Mouse (Mus musculus): ENCODE results near the gene Ccdc27.

The Ccdc27 gene

DNA sequence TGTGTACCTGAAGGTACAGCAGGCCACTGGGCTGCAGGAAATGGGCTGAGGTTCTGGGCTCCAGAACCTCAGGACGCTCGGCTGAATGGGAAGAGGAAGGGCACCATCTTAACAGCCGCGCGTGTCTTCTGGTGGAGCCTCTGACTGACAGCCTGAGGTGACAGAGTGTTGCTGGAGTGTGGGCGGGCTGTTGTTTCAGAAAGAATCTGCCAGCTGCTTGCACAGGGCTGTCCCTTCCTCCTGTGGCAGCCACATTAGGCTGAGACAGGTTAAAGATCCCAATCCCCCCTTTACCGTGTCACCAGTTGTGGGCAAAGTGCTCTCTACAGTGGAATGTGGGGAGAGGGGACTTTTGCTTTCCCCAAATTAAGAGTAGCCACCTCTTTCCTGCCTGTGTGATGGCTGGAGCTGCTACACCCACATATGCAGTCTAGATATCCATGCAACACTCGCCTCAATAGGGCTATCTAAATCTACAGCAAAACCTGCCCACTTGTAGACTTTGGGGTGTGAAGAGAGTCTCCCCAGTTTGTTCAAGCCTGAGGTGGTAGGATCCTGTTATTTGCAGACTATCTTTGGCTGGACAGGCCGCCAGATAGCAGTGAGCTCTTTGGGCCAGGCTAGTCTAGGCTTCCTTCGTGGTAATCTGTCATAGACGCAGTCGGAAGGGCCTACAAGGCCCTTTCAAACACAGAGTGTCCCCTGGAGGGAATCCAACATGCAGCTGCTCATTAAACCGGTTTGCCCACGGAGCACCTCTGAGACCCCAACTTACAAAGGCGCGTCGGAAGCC is 17.6 kb downstream of the Ccdc27 start:
- no peak for DNase-seq

GRCm38 (mm10) chr4:154023754-154024601 is 18.5 kb downstream of the Ccdc27 start:
- no peak for DNase-seq

DNA sequence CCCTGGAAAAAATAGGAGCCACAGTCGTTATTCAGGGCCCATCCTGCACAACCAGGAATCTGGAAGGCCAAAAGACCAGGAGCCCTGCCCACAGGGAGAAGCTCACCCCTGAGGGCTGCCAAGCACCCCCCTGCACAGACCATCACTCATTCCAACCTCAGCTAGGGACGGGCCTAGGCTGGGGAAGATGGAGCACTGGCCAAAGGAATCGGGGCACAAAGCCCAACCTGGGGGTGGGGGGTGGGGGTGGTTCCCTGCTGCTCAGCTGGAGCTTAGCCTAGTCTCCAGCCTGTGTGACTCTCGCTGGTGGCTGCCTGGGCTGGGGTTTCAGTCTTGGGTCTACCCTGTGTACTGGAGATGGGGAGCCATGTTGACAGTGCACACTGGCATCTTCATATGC is 19.6 kb downstream of the Ccdc27 start:
- DNase-seq = no peak

- DNase-seq = no peak
Observed at GRCm38 (mm10) chr4:154022407-154022806, 20.1 kb downstream of the Ccdc27 start.

- no peak for DNase-seq
Observed at GRCm38 (mm10) chr4:154021432-154021831, 21.0 kb downstream of the Ccdc27 start.

- DNase-seq = peak; percentile 67
Observed at GRCm38 (mm10) chr4:154019571-154019970, 22.9 kb downstream of the Ccdc27 start.

DNA sequence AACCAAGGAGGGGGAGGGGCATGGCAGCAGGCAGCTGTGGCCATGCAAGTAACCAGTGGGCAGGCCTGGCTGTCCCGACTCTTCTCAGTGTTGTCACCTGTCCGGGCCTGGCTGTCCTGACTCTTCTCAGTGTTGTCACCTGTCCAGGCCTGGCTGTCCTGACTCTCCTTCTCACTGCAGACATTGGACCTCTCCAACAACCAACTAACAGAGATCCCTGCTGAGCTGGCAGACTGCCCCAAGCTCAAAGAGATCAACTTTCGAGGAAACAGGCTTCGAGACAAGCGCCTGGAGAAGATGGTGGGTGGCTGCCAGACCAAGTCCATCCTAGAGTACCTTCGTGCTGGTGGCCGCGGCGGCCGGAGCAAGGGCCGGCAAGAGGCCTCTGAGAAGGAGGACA is 27.0 kb downstream of the Ccdc27 start:
- no peak for DNase-seq

GRCm38 (mm10) chr4:154012132-154012882 is 30.2 kb downstream of the Ccdc27 start:
- peak; percentile 55 for DNase-seq

DNA sequence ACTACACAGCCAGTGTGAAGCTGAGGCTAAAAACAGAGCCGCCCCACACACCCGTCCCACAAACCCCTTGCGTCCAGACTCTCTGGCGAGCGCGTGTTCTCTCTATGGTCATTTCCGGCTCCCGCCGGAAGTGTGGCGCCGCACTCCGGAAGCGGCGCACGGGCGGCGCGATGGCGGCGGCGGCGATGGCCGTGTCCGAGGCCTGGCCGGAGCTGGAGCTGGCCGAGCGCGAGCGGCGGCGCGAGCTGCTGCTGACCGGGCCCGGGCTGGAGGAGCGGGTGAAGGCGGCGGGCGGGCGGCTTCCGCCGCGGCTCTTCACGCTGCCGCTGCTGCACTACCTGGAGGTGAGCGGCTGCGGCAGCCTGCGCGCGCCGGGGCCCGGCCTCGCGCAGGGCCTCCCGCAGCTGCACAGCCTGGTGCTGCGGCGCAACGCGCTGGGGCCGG is 30.8 kb downstream of the Ccdc27 start, which contains the start of gene Lrrc47:
Lrrc47 (plus strand) TSS at position 86 of the 444 bp plus-strand sequence.
- peak; percentile 82 for DNase-seq

- no peak for DNase-seq
Observed at GRCm38 (mm10) chr4:154010907-154011645, 31.4 kb downstream of the Ccdc27 start.

- DNase-seq = no peak
Observed at GRCm38 (mm10) chr4:154007759-154008158, 34.7 kb downstream of the Ccdc27 start.

- no peak for DNase-seq
Observed at GRCm38 (mm10) chr4:154006264-154006663, 36.2 kb downstream of the Ccdc27 start.

DNA sequence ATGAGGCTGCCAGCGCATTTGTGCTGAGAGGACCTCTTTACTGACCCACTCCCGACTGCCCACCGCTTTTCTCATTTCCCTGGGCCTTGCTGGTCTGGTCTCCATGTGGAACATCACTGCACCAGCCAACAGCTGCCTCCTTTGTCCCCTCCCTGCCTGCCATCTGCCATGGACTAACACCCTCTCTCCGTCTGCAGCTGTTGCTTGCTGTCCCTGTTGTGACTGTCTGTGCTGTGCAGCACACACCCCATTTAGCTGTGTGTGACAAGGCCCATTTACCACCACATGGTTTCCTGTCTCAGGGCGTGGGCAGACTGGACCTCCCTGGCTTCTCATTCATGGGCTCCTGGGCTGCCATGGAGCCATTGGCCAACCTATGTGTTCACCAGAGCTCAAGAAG is 37.0 kb downstream of the Ccdc27 start:
- no peak for DNase-seq

- no peak for DNase-seq
Observed at GRCm38 (mm10) chr4:153993505-153993904, 49.0 kb downstream of the Ccdc27 start.

- DNase-seq = no peak
Observed at GRCm38 (mm10) chr4:153992715-153993114, 49.8 kb downstream of the Ccdc27 start.

GRCm38 (mm10) chr4:153980470-153980869 is 62.0 kb downstream of the Ccdc27 start:
- no peak for DNase-seq

DNA sequence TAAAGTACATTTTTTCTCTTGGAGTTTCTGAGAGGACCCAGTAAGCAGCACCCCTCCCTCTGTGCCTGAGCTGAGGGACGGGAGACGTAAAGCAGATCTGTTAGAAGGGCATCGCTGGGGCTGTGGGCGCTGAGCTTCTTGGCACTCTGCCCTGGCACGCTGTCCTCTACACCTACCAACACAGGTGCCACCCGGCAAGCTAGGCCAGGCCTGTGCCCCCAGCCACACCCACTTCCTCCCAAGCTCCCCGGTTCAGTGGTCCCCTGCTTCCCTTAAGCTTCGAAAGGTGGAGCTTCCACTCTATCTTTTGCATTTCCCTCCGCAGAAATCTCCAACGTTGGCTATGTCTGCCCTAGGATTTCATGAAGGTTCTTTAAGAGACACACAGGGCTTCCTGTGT is 63.2 kb downstream of the Ccdc27 start:
- no peak for DNase-seq
